Mouse (Mus musculus): ENCODE measurements at regions not wholly inside any gene's neighbourhood (a gene's known extent, or its start where the extent isn't known, plus 50 kb on each side); places are given as distances from the start of the nearest gene placed in this dataset.

- DNase-seq (ENCODE audit: low spot score in 2 of 2), result no peak
These were observed 134.3 kb downstream of the Moxd1 start for GRCm38 (mm10) chr10:24357636-24358035.

- DNase-seq (ENCODE audit: low spot score in 2 of 2), result no peak
These were observed 138.1 kb downstream of the Moxd1 start for GRCm38 (mm10) chr10:24361424-24361823.

GRCm38 (mm10) chr10:24365369-24365768 is 142.1 kb downstream of the Moxd1 start:
- DNase-seq (ENCODE audit: low spot score in 2 of 2), result no peak

GRCm38 (mm10) chr10:24367010-24367409 is 143.7 kb downstream of the Moxd1 start:
- no peak for DNase-seq (ENCODE audit: low spot score in 2 of 2)

- no peak for DNase-seq (ENCODE audit: low spot score in 2 of 2)
These were observed 150.6 kb downstream of the Moxd1 start for GRCm38 (mm10) chr10:24373957-24374356.

GRCm38 (mm10) chr10:24379291-24379690 is 156.0 kb downstream of the Moxd1 start:
- DNase-seq (ENCODE audit: low spot score in 2 of 2), result no peak

GRCm38 (mm10) chr10:24380478-24381273 is 157.4 kb downstream of the Moxd1 start:
- DNase-seq (ENCODE audit: low spot score in 2 of 2), result no peak

- no peak for DNase-seq (ENCODE audit: low spot score in 2 of 2)
These were observed 158.6 kb downstream of the Moxd1 start for GRCm38 (mm10) chr10:24381917-24382316.

- DNase-seq (ENCODE audit: low spot score in 2 of 2), result no peak
These were observed 160.7 kb downstream of the Moxd1 start for GRCm38 (mm10) chr10:24384061-24384460.

- no peak for DNase-seq (ENCODE audit: low spot score in 2 of 2)
These were observed 164.9 kb downstream of the Moxd1 start for GRCm38 (mm10) chr10:24388229-24388628.

GRCm38 (mm10) chr10:24391039-24391438 is 167.7 kb downstream of the Moxd1 start:
- DNase-seq (ENCODE audit: low spot score in 2 of 2), result no peak

- DNase-seq (ENCODE audit: low spot score in 2 of 2), result no peak
These were observed 168.7 kb downstream of the Moxd1 start for GRCm38 (mm10) chr10:24392066-24392465.

- no peak for DNase-seq (ENCODE audit: low spot score in 2 of 2)
These were observed 172.9 kb downstream of the Moxd1 start for GRCm38 (mm10) chr10:24395999-24396784.

GRCm38 (mm10) chr10:24397125-24397524 is 173.8 kb downstream of the Moxd1 start:
- no peak for DNase-seq (ENCODE audit: low spot score in 2 of 2)

GRCm38 (mm10) chr10:24404851-24405250 is 181.5 kb downstream of the Moxd1 start:
- no peak for DNase-seq (ENCODE audit: low spot score in 2 of 2)

GRCm38 (mm10) chr10:24406953-24407352 is 183.6 kb downstream of the Moxd1 start:
- DNase-seq (ENCODE audit: low spot score in 2 of 2), result no peak

GRCm38 (mm10) chr10:24407411-24408227 is 184.3 kb downstream of the Moxd1 start:
- DNase-seq (ENCODE audit: low spot score in 2 of 2), result no peak

- DNase-seq (ENCODE audit: low spot score in 2 of 2), result no peak
These were observed 185.3 kb upstream of the Ccn2 start for GRCm38 (mm10) chr10:24409976-24410375.

- DNase-seq (ENCODE audit: low spot score in 2 of 2), result no peak
These were observed 184.4 kb upstream of the Ccn2 start for GRCm38 (mm10) chr10:24410885-24411284.

GRCm38 (mm10) chr10:24422498-24423160 is 172.6 kb upstream of the Ccn2 start:
- DNase-seq (ENCODE audit: low spot score in 2 of 2), result no peak

- no peak for DNase-seq (ENCODE audit: low spot score in 2 of 2)
These were observed 161.4 kb upstream of the Ccn2 start for GRCm38 (mm10) chr10:24433737-24434367.

Measured in right cerebral cortex, postnatal 36 days (tissue).